Mouse (Mus musculus): ENCODE measurements at regions not wholly inside any gene's neighbourhood (a gene's known extent, or its start where the extent isn't known, plus 50 kb on each side); places are given as distances from the start of the nearest gene placed in this dataset.

GRCm38 (mm10) chr1:90514176-90514575, 88.6 kb upstream of the Cops8 start:
- no peak for DNase-seq

- peak; percentile 44 for DNase-seq
These were observed 84.1 kb upstream of the Cops8 start for GRCm38 (mm10) chr1:90518584-90519265.

GRCm38 (mm10) chr1:90519284-90520275, 83.2 kb upstream of the Cops8 start:
- DNase-seq: no peak

- DNase-seq: peak; percentile 16
These were observed 80.5 kb upstream of the Cops8 start for GRCm38 (mm10) chr1:90522294-90522693.

- no peak for DNase-seq
These were observed 78.0 kb upstream of the Cops8 start for GRCm38 (mm10) chr1:90524641-90525220.

- no peak for DNase-seq
These were observed 76.5 kb upstream of the Cops8 start for GRCm38 (mm10) chr1:90526311-90526710.

GRCm38 (mm10) chr1:90527947-90528717, 74.6 kb upstream of the Cops8 start:
- DNase-seq: no peak

- DNase-seq: no peak
These were observed 69.3 kb upstream of the Cops8 start for GRCm38 (mm10) chr1:90533481-90533880.

GRCm38 (mm10) chr1:90536105-90536504, 66.7 kb upstream of the Cops8 start:
- no peak for DNase-seq

- DNase-seq: no peak
These were observed 58.7 kb upstream of the Cops8 start for GRCm38 (mm10) chr1:90543801-90544795.

GRCm38 (mm10) chr1:90544821-90545536, 57.8 kb upstream of the Cops8 start:
- DNase-seq: no peak

- no peak for DNase-seq
These were observed 50.1 kb upstream of the Cops8 start for GRCm38 (mm10) chr1:90552644-90553043.

Measured in kidney, postnatal 14 days (tissue).